Mouse (Mus musculus): Measurements from ENCODE around the gene Acaca.

DNA sequence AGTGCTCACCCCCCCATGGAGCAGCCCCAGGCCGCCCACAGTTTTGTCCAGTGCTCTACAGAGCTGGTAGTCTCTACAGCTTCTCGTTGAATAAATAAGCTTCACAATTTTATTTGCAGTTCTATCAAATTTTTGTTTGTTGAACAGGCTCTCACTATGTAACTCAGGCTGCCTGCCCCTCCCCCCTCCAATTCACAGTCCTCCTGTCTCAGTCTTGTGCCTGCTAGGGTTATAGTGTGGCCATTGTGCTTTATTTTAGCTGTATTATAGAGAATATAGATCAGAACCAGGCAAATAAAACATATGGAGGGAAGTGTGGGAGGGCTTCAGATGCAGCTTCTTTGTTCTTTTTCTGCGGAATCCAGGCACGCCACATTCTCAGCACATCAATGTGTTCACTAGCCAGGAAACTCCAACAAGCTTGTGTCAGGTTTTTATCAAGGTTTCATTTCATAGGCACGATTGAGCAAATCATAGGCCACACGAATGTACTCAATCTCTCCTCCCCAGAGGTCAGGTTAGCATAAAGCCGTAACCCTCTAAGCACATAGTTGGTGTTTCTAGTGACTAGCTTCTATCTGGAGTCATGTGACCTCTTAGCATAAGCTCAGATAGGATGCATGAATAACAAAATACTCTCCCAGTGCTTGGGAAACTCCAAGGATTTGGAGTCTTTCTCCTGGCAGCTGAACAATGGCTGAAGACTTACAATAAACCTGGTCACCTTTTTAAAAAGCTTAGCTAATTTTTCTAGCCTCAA, 153.7 kb downstream of the Acaca start:
- no peak for TF ChIP-seq CEBPB (IDR thresholded peaks at IDR 0.05; ENCODE audit: insufficient read depth, poor library complexity, severe bottlenecking)
- no peak for TF ChIP-seq POLR2A (IDR thresholded peaks at IDR 0.05; ENCODE audit: insufficient read length, low read depth)
- no peak for TF ChIP-seq USF1 (IDR thresholded peaks at IDR 0.05; ENCODE audit: low read depth)
- no peak for TF ChIP-seq POLR2AphosphoS2 (IDR thresholded peaks at IDR 0.05; ENCODE audit: insufficient read length, low read depth)
- TF ChIP-seq MYOG (IDR thresholded peaks at IDR 0.05; ENCODE audit: control insufficient read depth in 1 of 3, insufficient read depth in 1 of 3, insufficient read length in 2 of 3, low read depth in 2 of 3): no peak
- TF ChIP-seq MYOD1 (IDR thresholded peaks at IDR 0.05; ENCODE audit: control insufficient read depth in 1 of 3, insufficient read length in 2 of 3, low read depth in 2 of 3): no peak
- no peak for TF ChIP-seq MAX (IDR thresholded peaks at IDR 0.05; ENCODE audit: low read depth)
- TF ChIP-seq E2F4 (IDR thresholded peaks at IDR 0.05; ENCODE audit: insufficient read depth): no peak
- TF ChIP-seq TCF12 (IDR thresholded peaks at IDR 0.05; ENCODE audit: insufficient read depth, poor library complexity, severe bottlenecking): no peak
- no peak for TF ChIP-seq REST (IDR thresholded peaks at IDR 0.05; ENCODE audit: insufficient read depth, insufficient read length)
- no peak for TF ChIP-seq TCF3 (IDR thresholded peaks at IDR 0.05; ENCODE audit: insufficient read length, low read depth)
- no peak for TF ChIP-seq SRF (IDR thresholded peaks at IDR 0.05; ENCODE audit: control insufficient read depth, insufficient read length, low read depth)
